In the genomic region with DNA sequence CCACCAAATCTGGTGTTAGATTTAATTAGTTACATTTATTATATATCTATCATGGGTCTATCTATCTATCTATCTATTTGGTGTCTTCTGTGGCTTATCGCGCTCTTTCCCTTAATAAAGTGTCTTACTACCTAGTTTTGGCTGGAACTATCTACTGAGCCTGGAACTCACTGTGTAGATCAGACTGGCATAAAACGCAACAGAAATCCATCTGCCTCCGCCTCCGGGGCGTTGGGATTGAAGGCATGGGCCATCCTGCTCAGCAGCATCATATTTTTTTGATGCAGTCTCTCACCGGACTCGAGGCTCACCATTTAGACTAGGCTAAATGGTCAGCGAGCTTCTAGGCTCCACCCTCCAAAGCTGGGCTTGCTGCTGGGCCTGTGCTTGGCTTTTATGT, we compare ENCODE assay signal across 8 mouse cellular contexts. TPM values are rescaled to one million over a fixed set of nuclear protein-coding genes. Genes with fewer than 3 reads are reported as not detected.
A peak's percentile ranks its signal among the peaks of the same experiment; 100 is the strongest.
DNase-seq lines count a peak whose midpoint lies in the region; ATAC-seq and TF ChIP-seq lines count a peak whose summit lies in the region.

No protein-coding gene starts in this region.

- no peak for ATAC-seq in heart, embryonic 11.5 days (replicated peaks; ENCODE audit: insufficient number of reproducible peaks, low FRiP score, low TSS enrichment)
- ATAC-seq in G1E (ENCODE audit: extremely low read depth, insufficient number of reproducible peaks, low FRiP score, poor library complexity, severe bottlenecking), result no peak
- ATAC-seq in forebrain, embryonic 16.5 days, result no peak
- ATAC-seq in liver, embryonic 16.5 days (ENCODE audit: low read depth), result no peak

- intact Hi-C loops in heart, postnatal 10 days (cut with DNase I), result no loop called here

- peak overlapping the region; percentile 85 for H3K4me3 ChIP-seq in heart, embryonic 11.5 days (ENCODE audit: low read depth, low read length)
- H3K4me3 ChIP-seq in G1E (ENCODE audit: low read depth, low read length), result peak overlapping the region; percentile 98; the same call in 1 of the 2 replicates
- peak overlapping the region; percentile 85 for H3K4me3 ChIP-seq in forebrain, embryonic 16.5 days (replicated peaks; ENCODE audit: low read length)
- peak overlapping the region; percentile 84 for H3K4me3 ChIP-seq in liver, embryonic 16.5 days (ENCODE audit: low read depth, low read length)
- H3K4me3 ChIP-seq in thymus, adult 2 months (ENCODE audit: control insufficient read depth, insufficient read depth, low read length), result no peak overlapping the region

- no peak for DNase-seq in heart, postnatal 10 days
- no peak for DNase-seq in G1E (ENCODE audit: low spot score)
- no peak for DNase-seq in thymus, adult 2 months
- no peak for DNase-seq in kidney, adult 8-10 months
- no peak for DNase-seq in thymus, postnatal 25 days

- H3K9me3 ChIP-seq in heart, embryonic 11.5 days (replicated peaks; ENCODE audit: control insufficient read depth, low read length), result no peaks in the 10 kb centered on the region
- peaks cover 3% of the 10 kb centered on the region for H3K9me3 ChIP-seq in G1E (replicated peaks)
- no peaks in the 10 kb centered on the region for H3K9me3 ChIP-seq in forebrain, embryonic 16.5 days (ENCODE audit: control insufficient read depth, low read length)
- H3K9me3 ChIP-seq in liver, embryonic 16.5 days (replicated peaks; ENCODE audit: control insufficient read depth, low read length), result peaks cover 3% of the 10 kb centered on the region; the same call in 1 of the 2 replicates

- no peaks in the 10 kb centered on the region for H3K27me3 ChIP-seq in heart, embryonic 11.5 days (ENCODE audit: control insufficient read depth, insufficient read depth, low read length)
- H3K27me3 ChIP-seq in G1E (ENCODE audit: insufficient read depth, low read length), result no peaks in the 10 kb centered on the region
- H3K27me3 ChIP-seq in forebrain, embryonic 16.5 days (replicated peaks; ENCODE audit: control insufficient read depth, insufficient read depth, low read length), result no peaks in the 10 kb centered on the region
- no peaks in the 10 kb centered on the region for H3K27me3 ChIP-seq in liver, embryonic 16.5 days (ENCODE audit: control insufficient read depth, insufficient read depth, low read depth, low read length)
- no peaks in the 10 kb centered on the region for H3K27me3 ChIP-seq in thymus, adult 2 months (ENCODE audit: control insufficient read depth, insufficient read depth, low read length)

- peak overlapping the region; percentile 85; the same call in 1 of the 2 replicates for H3K27ac ChIP-seq in heart, embryonic 11.5 days (ENCODE audit: low read depth, low read length)
- peak overlapping the region; percentile 84 for H3K27ac ChIP-seq in forebrain, embryonic 16.5 days (ENCODE audit: low read length)
- peak overlapping the region; percentile 96 for H3K27ac ChIP-seq in liver, embryonic 16.5 days (ENCODE audit: low read length)
- H3K27ac ChIP-seq in thymus, adult 2 months (ENCODE audit: control insufficient read depth, insufficient read depth, low read length), result no peak overlapping the region

- peaks cover 6% of the 10 kb centered on the region for H3K36me3 ChIP-seq in heart, embryonic 11.5 days (ENCODE audit: control insufficient read depth, insufficient read depth, low read length)
- peaks cover 31% of the 10 kb centered on the region for H3K36me3 ChIP-seq in G1E (replicated peaks)
- H3K36me3 ChIP-seq in forebrain, embryonic 16.5 days (ENCODE audit: control insufficient read depth, insufficient read depth), result peaks cover 6% of the 10 kb centered on the region
- H3K36me3 ChIP-seq in liver, embryonic 16.5 days (ENCODE audit: control insufficient read depth, insufficient read depth), result peaks cover 19% of the 10 kb centered on the region
- peaks cover 6% of the 10 kb centered on the region for H3K36me3 ChIP-seq in thymus, adult 2 months (ENCODE audit: control insufficient read depth, insufficient read depth, low read length)

- TF ChIP-seq CTCF in G1E (IDR thresholded peaks at IDR 0.05; ENCODE audit: low read depth, low read length), result no peak
- TF ChIP-seq CTCF in thymus, adult 2 months (IDR thresholded peaks at IDR 0.05; ENCODE audit: borderline replicate concordance, control insufficient read depth, extremely low read depth, insufficient read depth, low read length, poor library complexity), result no peak

- WGBS in heart, embryonic 11.5 days (ENCODE audit: insufficient replicate concordance), result 72% methylated on average over 9 of the region's 9 CpGs
- WGBS in forebrain, embryonic 16.5 days, result 65% methylated on average over 9 of the region's 9 CpGs
- 68% methylated on average over 9 of the region's 9 CpGs for WGBS in liver, embryonic 16.5 days (ENCODE audit: insufficient replicate concordance)
- 87% methylated on average over 9 of the region's 9 CpGs for WGBS in thymus, adult 2 months

- peak overlapping the region; percentile 94 for H3K9ac ChIP-seq in heart, embryonic 11.5 days (ENCODE audit: low read depth, low read length)
- H3K9ac ChIP-seq in forebrain, embryonic 16.5 days (replicated peaks; ENCODE audit: low read depth, low read length), result peak overlapping the region; percentile 82
- H3K9ac ChIP-seq in liver, embryonic 16.5 days (ENCODE audit: low read depth, low read length), result peak overlapping the region; percentile 91

- H3K4me1 ChIP-seq in heart, embryonic 11.5 days (ENCODE audit: control insufficient read depth, insufficient read depth, low read length), result peaks cover 12% of the 10 kb centered on the region
- peaks cover 51% of the 10 kb centered on the region for H3K4me1 ChIP-seq in G1E (ENCODE audit: insufficient read depth, low read depth, low read length)
- peaks cover 16% of the 10 kb centered on the region for H3K4me1 ChIP-seq in forebrain, embryonic 16.5 days (replicated peaks; ENCODE audit: control insufficient read depth, insufficient read depth, low read length)
- peaks cover 33% of the 10 kb centered on the region for H3K4me1 ChIP-seq in liver, embryonic 16.5 days (ENCODE audit: control insufficient read depth, low read depth, low read length)
- peaks cover 8% of the 10 kb centered on the region for H3K4me1 ChIP-seq in thymus, adult 2 months (replicated peaks; ENCODE audit: control insufficient read depth, insufficient read depth, low read length)

- TF ChIP-seq POLR2A in thymus, adult 2 months (IDR thresholded peaks at IDR 0.05; ENCODE audit: control insufficient read depth, extremely low read depth, insufficient read depth, low read length, poor library complexity), result no peak

- H3K4me2 ChIP-seq in heart, embryonic 11.5 days, result peak overlapping the region; percentile 93
- peak overlapping the region; percentile 98 for H3K4me2 ChIP-seq in forebrain, embryonic 16.5 days (ENCODE audit: low read length)
- H3K4me2 ChIP-seq in liver, embryonic 16.5 days (ENCODE audit: low read depth, low read length), result peak overlapping the region; percentile 92

RNA-seq across cellular contexts. Expression of a gene that starts 0.7 kb away (rescaled TPM):
- polyA plus RNA-seq in heart, embryonic 11.5 days (2014; fragmentation: Nextera tagmentation; extraction: Ambion mirVana), result 46.0 and 51.9 TPM in 2 replicates
- 10 to 100 TPM; 20.7 to 21.3 TPM for total RNA-seq in heart, postnatal 10 days (2021)
- total RNA-seq in G1E (2014; fragmentation: Nextera tagmentation) (26.1 and 34.9 TPM in 2 replicates), G1E (2017) (51.0 and 60.9 TPM in 2 replicates)
- polyA plus RNA-seq in G1E (2012), result 41.0 and 71.7 TPM in 2 replicates
- polyA plus RNA-seq in forebrain, embryonic 16.5 days (2015; fragmentation: Nextera tagmentation; extraction: Ambion mirVana), result 56.0 and 56.1 TPM in 2 replicates
- 61.4 and 63.3 TPM in 2 replicates for polyA plus RNA-seq in liver, embryonic 16.5 days (2015; fragmentation: Nextera tagmentation; extraction: Ambion mirVana)
- 140 and 171 TPM in 2 replicates for polyA plus RNA-seq in thymus, adult 2 months (2012; rRNA removed)

RNA-seq across cellular contexts. Expression of a gene that starts 15.3 kb away (rescaled TPM):
- polyA plus RNA-seq in heart, embryonic 11.5 days (2014; fragmentation: Nextera tagmentation; extraction: Ambion mirVana), result 68.6 and 71.5 TPM in 2 replicates
- total RNA-seq in heart, postnatal 10 days (2021), result 10 to 100 TPM; 42.6 to 47.8 TPM
- total RNA-seq in G1E (2014; fragmentation: Nextera tagmentation) (53.9 and 65.8 TPM in 2 replicates), G1E (2017) (28.5 and 34.1 TPM in 2 replicates)
- 243 and 284 TPM in 2 replicates for polyA plus RNA-seq in G1E (2012)
- 169 and 197 TPM in 2 replicates for polyA plus RNA-seq in forebrain, embryonic 16.5 days (2015; fragmentation: Nextera tagmentation; extraction: Ambion mirVana)
- 37.0 and 39.9 TPM in 2 replicates for polyA plus RNA-seq in liver, embryonic 16.5 days (2015; fragmentation: Nextera tagmentation; extraction: Ambion mirVana)
- 214 and 224 TPM in 2 replicates for polyA plus RNA-seq in thymus, adult 2 months (2012; rRNA removed)

RNA-seq across cellular contexts. Expression of a gene that starts 24.2 kb away (rescaled TPM):
- polyA plus RNA-seq in heart, embryonic 11.5 days (2014; fragmentation: Nextera tagmentation; extraction: Ambion mirVana), result 30.2 and 31.8 TPM in 2 replicates
- total RNA-seq in heart, postnatal 10 days (2021), result 1 to 10 TPM; 5.2 to 5.7 TPM
- 4.3 and 5.0 TPM in 2 replicates for total RNA-seq in G1E (2014; fragmentation: Nextera tagmentation)
- total RNA-seq in G1E (2017), result 10.9 and 12.4 TPM in 2 replicates
- polyA plus RNA-seq in G1E (2012), result 19.8 and 23.3 TPM in 2 replicates
- 34.7 and 44.1 TPM in 2 replicates for polyA plus RNA-seq in forebrain, embryonic 16.5 days (2015; fragmentation: Nextera tagmentation; extraction: Ambion mirVana)
- polyA plus RNA-seq in liver, embryonic 16.5 days (2015; fragmentation: Nextera tagmentation; extraction: Ambion mirVana), result 34.5 and 37.6 TPM in 2 replicates
- 37.0 and 38.4 TPM in 2 replicates for polyA plus RNA-seq in thymus, adult 2 months (2012; rRNA removed)

RNA-seq across cellular contexts. Expression of a gene that starts 33.8 kb away (rescaled TPM):
- polyA plus RNA-seq in heart, embryonic 11.5 days (2014; fragmentation: Nextera tagmentation; extraction: Ambion mirVana), result 34.8 and 39.8 TPM in 2 replicates
- 10 to 100 TPM; 34.8 to 36.0 TPM for total RNA-seq in heart, postnatal 10 days (2021)
- total RNA-seq in G1E (2014; fragmentation: Nextera tagmentation) (108 and 113 TPM in 2 replicates), G1E (2017) (51.6 and 56.0 TPM in 2 replicates)
- polyA plus RNA-seq in G1E (2012), result 9.7 and 12.9 TPM in 2 replicates
- 32.5 and 36.2 TPM in 2 replicates for polyA plus RNA-seq in forebrain, embryonic 16.5 days (2015; fragmentation: Nextera tagmentation; extraction: Ambion mirVana)
- 29.1 and 29.4 TPM in 2 replicates for polyA plus RNA-seq in liver, embryonic 16.5 days (2015; fragmentation: Nextera tagmentation; extraction: Ambion mirVana)
- 18.6 and 20.4 TPM in 2 replicates for polyA plus RNA-seq in thymus, adult 2 months (2012; rRNA removed)

RNA-seq across cellular contexts. Expression of a gene that starts 41.5 kb away (rescaled TPM):
- polyA plus RNA-seq in heart, embryonic 11.5 days (2014; fragmentation: Nextera tagmentation; extraction: Ambion mirVana), result 75.9 and 84.0 TPM in 2 replicates
- total RNA-seq in heart, postnatal 10 days (2021), result 10 to 100 TPM; 66.3 to 67.5 TPM
- total RNA-seq in G1E (2014; fragmentation: Nextera tagmentation) (19.1 and 22.2 TPM in 2 replicates), G1E (2017) (38.0 and 39.1 TPM in 2 replicates)
- 22.6 and 33.3 TPM in 2 replicates for polyA plus RNA-seq in G1E (2012)
- polyA plus RNA-seq in forebrain, embryonic 16.5 days (2015; fragmentation: Nextera tagmentation; extraction: Ambion mirVana), result 62.2 and 67.9 TPM in 2 replicates
- polyA plus RNA-seq in liver, embryonic 16.5 days (2015; fragmentation: Nextera tagmentation; extraction: Ambion mirVana), result 105 and 107 TPM in 2 replicates
- polyA plus RNA-seq in thymus, adult 2 months (2012; rRNA removed), result 46.4 and 53.1 TPM in 2 replicates
